Mouse (Mus musculus) thymus, adult 2 months (tissue): ENCODE measurements at regions not wholly inside any gene's neighbourhood (a gene's known extent, or its start where the extent isn't known, plus 50 kb on each side); places are given as distances from the start of the nearest gene placed in this dataset.

Experiments
- DNase-seq: peaks from one replicate; pipeline ENCODE4 v3.0.0; 2021
- H3K27ac ChIP-seq: fragments of 200-500 bp; 2 replicates; pipeline ENCODE4 v1.5.1; 2012; ENCODE audit warnings: low read length, control low read depth; ENCODE audit not compliant: control insufficient read depth, insufficient read depth
- H3K27me3 ChIP-seq: fragments of 200-500 bp; 2 replicates; pipeline ENCODE4 v1.6.1; 2012; ENCODE audit warnings: mild to moderate bottlenecking, low read length, moderate library complexity, mixed read lengths; ENCODE audit not compliant: control insufficient read depth, insufficient read depth
- H3K36me3 ChIP-seq: fragments of 200-500 bp; 2 replicates; pipeline ENCODE4 v1.6.1; 2012; ENCODE audit warnings: mild to moderate bottlenecking, low read length, moderate library complexity; ENCODE audit not compliant: control insufficient read depth, insufficient read depth
- H3K4me1 ChIP-seq: fragments of 200-500 bp; replicated peaks from 2 replicates; pipeline ENCODE4 v1.6.1; 2012; ENCODE audit warnings: low read length; ENCODE audit not compliant: control insufficient read depth, insufficient read depth
- H3K4me3 ChIP-seq: fragments of 200-500 bp; 2 replicates; pipeline ENCODE4 v1.5.1; 2012; ENCODE audit warnings: mild to moderate bottlenecking, low read length, control low read depth, moderate library complexity; ENCODE audit not compliant: control insufficient read depth, insufficient read depth
- CTCF ChIP-seq: fragments of 200-500 bp; IDR thresholded peaks from 2 replicates; pipeline ENCODE4 v1.5.1; 2012; ENCODE audit warnings: mild to moderate bottlenecking, control low read depth, low read length, moderate library complexity, borderline replicate concordance; ENCODE audit not compliant: control insufficient read depth, poor library complexity, insufficient read depth; ENCODE audit errors: extremely low read depth
- POLR2A ChIP-seq: fragments of 200-500 bp; IDR thresholded peaks from 2 replicates; pipeline ENCODE4 v1.6.1; 2012; ENCODE audit warnings: mild to moderate bottlenecking, low read length, control low read depth, moderate library complexity; ENCODE audit not compliant: control insufficient read depth, poor library complexity, insufficient read depth; ENCODE audit errors: extremely low read depth
- WGBS: fragments of 180-500 bp; shearing (Covaris S2); methylation state at CpG from one replicate; pipeline ENCODE4 v1.1.7; 2018; 5-methylcytosine and 5-hydroxymethylcytosine counted together

GRCm38 (mm10) chr16:30199836-30200235 lies 67.5 kb downstream of the Cpn2 start:
- DNase-seq = no peak
- TF ChIP-seq CTCF (no peak), POLR2A (no peak)
- Histone ChIP-seq H3K36me3 (no peaks in the 10 kb centered on the region), H3K27me3 (no peaks in the 10 kb centered on the region), H3K4me3 (no peak overlapping the region), H3K27ac (no peak overlapping the region), H3K4me1 (no peaks in the 10 kb centered on the region)
- WGBS = 89% methylated on average over 4 of the region's 4 CpGs

- no peak overlapping the region for H3K27ac ChIP-seq
- WGBS = 85% methylated on average over 4 of the region's 4 CpGs
- H3K4me3 ChIP-seq = no peak overlapping the region
- DNase-seq = no peak
- H3K4me1 ChIP-seq = no peaks in the 10 kb centered on the region
- H3K27me3 ChIP-seq = no peaks in the 10 kb centered on the region
- TF ChIP-seq CTCF (no peak), POLR2A (no peak)
- H3K36me3 ChIP-seq = no peaks in the 10 kb centered on the region
Measured at GRCm38 (mm10) chr16:30204144-30204543, 63.2 kb downstream of the Cpn2 start.

GRCm38 (mm10) chr16:30205314-30205815 lies 61.9 kb downstream of the Cpn2 start:
- DNase-seq = no peak
- TF ChIP-seq CTCF (no peak), POLR2A (no peak)
- Histone ChIP-seq H3K36me3 (no peaks in the 10 kb centered on the region), H3K4me1 (no peaks in the 10 kb centered on the region), H3K4me3 (no peak overlapping the region), H3K27ac (no peak overlapping the region), H3K27me3 (no peaks in the 10 kb centered on the region)
- 92% methylated on average over 8 of the region's 8 CpGs for WGBS

- Histone ChIP-seq H3K4me3 (no peak overlapping the region), H3K36me3 (no peaks in the 10 kb centered on the region), H3K27me3 (no peaks in the 10 kb centered on the region), H3K4me1 (no peaks in the 10 kb centered on the region), H3K27ac (no peak overlapping the region)
- no peak for DNase-seq
- TF ChIP-seq POLR2A = no peak
- no peak for TF ChIP-seq CTCF
- 90% methylated on average over 15 of the region's 15 CpGs for WGBS
Measured at GRCm38 (mm10) chr16:30205816-30206356, 61.4 kb downstream of the Cpn2 start.
